Mouse (Mus musculus) heart, embryonic 16.5 days (tissue): Measurements from ENCODE around the gene Ankrd49. TPM values are rescaled to one million over a fixed set of nuclear protein-coding genes. Genes with fewer than 3 reads are reported as not detected.

Source experiments
- ATAC-seq: fragments of 200-750 bp; cut with Nextera tagmentation; replicated peaks from 2 replicates; pipeline ENCODE4 v1.8.0; 2017; ENCODE audit warnings: moderate number of reproducible peaks; ENCODE audit not compliant: insufficient read depth, low FRiP score; ENCODE audit errors: extremely low read depth
- H3K27ac ChIP-seq: fragments of 300-500 bp; sonication (generic); 2 replicates; pipeline ENCODE4 v1.5.1; 2014; ENCODE audit warnings: mild to moderate bottlenecking, low read length, control low read depth, moderate library complexity
- H3K27me3 ChIP-seq: fragments of 300-500 bp; sonication (generic); 2 replicates; pipeline ENCODE4 v1.6.1; 2014; ENCODE audit warnings: low read length, mixed read lengths; ENCODE audit not compliant: control insufficient read depth, insufficient read depth
- H3K36me3 ChIP-seq: fragments of 300-500 bp; sonication (generic); 2 replicates; pipeline ENCODE4 v1.6.1; 2014; ENCODE audit not compliant: control insufficient read depth, insufficient read depth
- H3K4me1 ChIP-seq: fragments of 300-500 bp; sonication (generic); 2 replicates; pipeline ENCODE4 v1.6.1; 2014; ENCODE audit warnings: low read length, mixed read lengths; ENCODE audit not compliant: control insufficient read depth, insufficient read depth
- H3K4me2 ChIP-seq: fragments of 300-500 bp; sonication (generic); 2 replicates; pipeline ENCODE4 v1.6.1; 2014; ENCODE audit warnings: low read depth, mild to moderate bottlenecking, control low read depth, low read length
- H3K4me3 ChIP-seq: fragments of 300-500 bp; sonication (generic); 2 replicates; pipeline ENCODE4 v1.5.1; 2014; ENCODE audit warnings: mild to moderate bottlenecking, control low read depth, low read length
- H3K9ac ChIP-seq: fragments of 300-500 bp; sonication (generic); 2 replicates; pipeline ENCODE4 v1.6.1; 2014; ENCODE audit warnings: low read length, control low read depth
- H3K9me3 ChIP-seq: fragments of 300-500 bp; sonication (generic); replicated peaks from 2 replicates; pipeline ENCODE4 v1.6.1; 2016; ENCODE audit warnings: low read length; ENCODE audit not compliant: control insufficient read depth
- WGBS: fragments of 180-500 bp; shearing (Covaris S2); extraction: QIAGEN DNeasy Blood & Tissue Kit; methylation state at CpG from one replicate; pipeline ENCODE4 v1.1.7; 2014; 5-methylcytosine and 5-hydroxymethylcytosine counted together
- polyA plus RNA-seq: library from polyadenylated mRNA; unstranded; fragments of >200 nt; fragmentation: Nextera tagmentation; extraction: Ambion mirVana; gene quantifications from 2 replicates; pipeline ENCODE4 v1.2.1, GENCODE M21; 2015

Gene Ankrd49
- polyA plus RNA-seq, 1 experiment from 2014 or later: 27.2 TPM

DNA sequence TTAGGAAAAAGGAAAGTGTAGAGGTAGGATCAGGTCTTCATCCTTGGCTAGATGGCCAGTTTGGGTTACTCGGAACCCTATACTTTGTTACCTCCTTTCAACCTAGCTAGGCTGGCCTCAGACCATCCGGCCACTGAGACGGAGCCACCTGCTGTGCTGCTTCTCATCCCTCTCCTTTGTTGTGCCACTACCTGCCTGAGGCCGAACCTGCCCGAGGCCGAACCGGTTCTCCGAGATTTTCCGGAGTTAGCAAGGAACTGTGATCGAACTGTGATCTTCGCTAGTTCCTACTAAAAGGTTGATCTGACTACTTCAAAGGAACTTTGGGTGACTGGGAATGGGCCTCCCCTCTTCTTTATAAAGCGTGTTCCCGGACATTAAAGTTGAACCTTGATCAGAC lies 6.3 kb downstream of the Ankrd49 start:
- Histone ChIP-seq H3K27me3 (no peaks in the 10 kb centered on the region), H3K27ac (no peak overlapping the region), H3K4me3 (no peak overlapping the region), H3K9me3 (no peaks in the 10 kb centered on the region), H3K36me3 (peaks cover 21% of the 10 kb centered on the region), H3K4me2 (no peak overlapping the region), H3K9ac (no peak overlapping the region), H3K4me1 (no peaks in the 10 kb centered on the region)
- 47% methylated on average over 13 of the region's 13 CpGs for whole genome bisulfite sequencing
- ATAC-seq: no peak

GRCm38 (mm10) chr9:14773813-14774212 lies 10.8 kb downstream of the Ankrd49 start:
- H3K9me3 ChIP-seq: no peaks in the 10 kb centered on the region
- no peak for ATAC-seq
- no peaks in the 10 kb centered on the region for H3K36me3 ChIP-seq
- H3K27ac ChIP-seq: no peak overlapping the region
- peaks cover 11% of the 10 kb centered on the region for H3K27me3 ChIP-seq
- no peak overlapping the region for H3K4me2 ChIP-seq
- H3K4me1 ChIP-seq: peaks cover 4% of the 10 kb centered on the region; the same call in 1 of the 2 replicates
- no peak overlapping the region for H3K4me3 ChIP-seq
- 33% methylated on average over 2 of the region's 2 CpGs for WGBS
- H3K9ac ChIP-seq: no peak overlapping the region

DNA sequence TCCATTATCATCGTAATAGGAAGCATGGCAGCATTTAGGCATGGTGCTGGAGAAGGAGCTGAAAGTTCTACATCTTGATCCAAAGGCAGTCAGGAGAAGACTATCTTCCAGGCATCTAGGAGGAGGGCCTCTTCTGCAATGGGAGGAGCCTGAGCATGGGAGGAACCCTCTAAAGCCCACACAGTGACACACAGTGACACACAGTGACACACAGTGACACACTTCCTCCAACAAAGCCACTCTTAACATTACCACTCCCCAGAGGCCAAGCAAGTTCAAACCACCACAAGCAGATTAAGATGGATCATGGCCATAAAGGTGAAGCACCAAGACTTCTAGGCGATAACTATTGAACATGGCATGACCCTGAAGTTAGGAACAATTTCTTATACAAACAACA lies 12.6 kb downstream of the Ankrd49 start:
- no peaks in the 10 kb centered on the region for H3K9me3 ChIP-seq
- 78% methylated on average over 2 of the region's 2 CpGs for WGBS
- H3K27ac ChIP-seq: no peak overlapping the region
- H3K27me3 ChIP-seq: peaks cover 18% of the 10 kb centered on the region
- no peak overlapping the region for H3K9ac ChIP-seq
- no peak overlapping the region for H3K4me2 ChIP-seq
- H3K4me3 ChIP-seq: no peak overlapping the region
- H3K36me3 ChIP-seq: no peaks in the 10 kb centered on the region
- ATAC-seq: no peak
- H3K4me1 ChIP-seq: peaks cover 4% of the 10 kb centered on the region; the same call in 1 of the 2 replicates

GRCm38 (mm10) chr9:14770803-14771471 lies 13.7 kb downstream of the Ankrd49 start, which contains the start of gene 1700012B09Rik:
Gene 1700012B09Rik (minus strand): TSS chr9:14771030.
- WGBS: 19% methylated on average over 23 of the region's 23 CpGs
- Histone ChIP-seq H3K36me3 (no peaks in the 10 kb centered on the region), H3K4me1 (peaks cover 4% of the 10 kb centered on the region; the same call in 1 of the 2 replicates), H3K27me3 (peaks cover 21% of the 10 kb centered on the region), H3K4me3 (no peak within 1 kb of the TSS), H3K9me3 (no peaks in the 10 kb centered on the region), H3K9ac (no peak within 1 kb of the TSS), H3K27ac (no peak within 1 kb of the TSS), H3K4me2 (no peak within 1 kb of the TSS)
- ATAC-seq: no peak

- Histone ChIP-seq H3K9ac (no peak overlapping the region), H3K36me3 (no peaks in the 10 kb centered on the region), H3K27me3 (peaks cover 21% of the 10 kb centered on the region), H3K9me3 (no peaks in the 10 kb centered on the region), H3K4me2 (no peak overlapping the region), H3K4me1 (peaks cover 4% of the 10 kb centered on the region; the same call in 1 of the 2 replicates), H3K27ac (no peak overlapping the region), H3K4me3 (no peak overlapping the region)
- 37% methylated on average over 5 of the region's 6 CpGs for WGBS
- no peak for ATAC-seq
Measured at GRCm38 (mm10) chr9:14769811-14770210, 14.8 kb downstream of the Ankrd49 start.

DNA sequence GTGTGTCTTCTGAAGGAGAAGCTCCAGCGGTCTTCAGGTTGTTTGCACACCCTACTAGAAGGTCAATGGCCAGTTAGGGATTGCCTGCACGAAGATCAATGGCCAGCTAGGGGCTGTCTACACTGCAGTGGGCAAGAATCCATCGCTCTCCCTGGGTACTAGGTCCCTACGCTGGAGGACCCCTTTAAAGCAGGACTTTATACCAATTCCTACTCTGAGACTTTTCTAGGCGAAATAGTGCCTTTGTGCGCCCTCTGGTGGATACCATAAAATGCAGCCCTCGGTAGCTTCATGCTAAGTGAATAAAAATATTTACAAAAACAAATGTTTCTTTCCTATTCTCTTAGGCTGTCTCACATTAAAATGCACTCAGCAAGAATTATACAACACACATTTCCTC lies 19.9 kb downstream of the Ankrd49 start:
- ATAC-seq: no peak
- Histone ChIP-seq H3K27me3 (peaks cover 10% of the 10 kb centered on the region), H3K4me2 (no peak overlapping the region), H3K27ac (no peak overlapping the region), H3K9ac (no peak overlapping the region), H3K9me3 (no peaks in the 10 kb centered on the region), H3K4me1 (no peaks in the 10 kb centered on the region), H3K4me3 (no peak overlapping the region), H3K36me3 (no peaks in the 10 kb centered on the region)
- 26% methylated on average over 7 of the region's 7 CpGs for WGBS

DNA sequence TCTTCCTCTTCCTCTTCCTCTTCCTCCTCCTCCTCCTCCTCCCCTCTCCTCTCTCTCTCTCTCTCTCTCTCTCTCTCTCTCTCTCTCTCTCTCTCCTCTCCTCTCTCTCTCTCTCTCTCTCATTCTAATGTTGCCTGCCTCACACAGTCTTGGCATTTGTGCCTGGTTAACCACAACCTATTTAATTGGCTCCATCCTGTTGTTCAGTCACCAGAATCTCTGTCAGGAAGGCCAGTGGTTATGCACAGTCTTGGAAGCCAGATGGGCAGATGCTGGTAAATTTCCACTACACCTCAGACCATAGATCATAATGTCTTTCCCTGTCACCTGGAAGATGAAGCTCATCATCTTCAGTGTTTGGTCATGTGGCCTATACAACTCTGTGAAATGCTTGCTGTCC lies 25.4 kb downstream of the Ankrd49 start:
- no peak overlapping the region for H3K9ac ChIP-seq
- no peaks in the 10 kb centered on the region for H3K9me3 ChIP-seq
- no peaks in the 10 kb centered on the region for H3K4me1 ChIP-seq
- H3K36me3 ChIP-seq: no peaks in the 10 kb centered on the region
- no peak overlapping the region for H3K4me2 ChIP-seq
- H3K4me3 ChIP-seq: no peak overlapping the region
- H3K27me3 ChIP-seq: 0 out of 2 replicates have a peak, but pooled peaks cover 3% of the 10 kb centered on the region
- no peak overlapping the region for H3K27ac ChIP-seq
- ATAC-seq: no peak

- H3K9me3 ChIP-seq: no peaks in the 10 kb centered on the region
- H3K27ac ChIP-seq: no peak overlapping the region
- no peaks in the 10 kb centered on the region for H3K36me3 ChIP-seq
- 57% methylated on average over 7 of the region's 7 CpGs for WGBS
- no peak overlapping the region for H3K4me2 ChIP-seq
- H3K4me1 ChIP-seq: no peaks in the 10 kb centered on the region
- no peak for ATAC-seq
- no peak overlapping the region for H3K9ac ChIP-seq
- 0 out of 2 replicates have a peak, but pooled peaks cover 3% of the 10 kb centered on the region for H3K27me3 ChIP-seq
- H3K4me3 ChIP-seq: no peak overlapping the region
Measured at GRCm38 (mm10) chr9:14758590-14758989, 26.1 kb downstream of the Ankrd49 start.

GRCm38 (mm10) chr9:14754469-14754868 lies 30.2 kb downstream of the Ankrd49 start:
- Histone ChIP-seq H3K4me1 (peaks cover 5% of the 10 kb centered on the region), H3K4me2 (no peak overlapping the region), H3K27ac (no peak overlapping the region), H3K36me3 (no peaks in the 10 kb centered on the region), H3K9ac (no peak overlapping the region), H3K27me3 (0 out of 2 replicates have a peak, but pooled peaks cover 8% of the 10 kb centered on the region), H3K9me3 (no peaks in the 10 kb centered on the region), H3K4me3 (no peak overlapping the region)
- 75% methylated on average over 3 of the region's 3 CpGs for WGBS
- no peak for ATAC-seq
